Mouse (Mus musculus): Measurements from ENCODE around the gene Cyth3.

GRCm38 (mm10) chr5:143698454-143698853 is 76.2 kb downstream of the Cyth3 start:
- no peak for TF ChIP-seq CTCF (IDR thresholded peaks at IDR 0.05; ENCODE audit: control insufficient read depth, insufficient read depth, insufficient read length)
- no peak for TF ChIP-seq USF1 (IDR thresholded peaks at IDR 0.05; ENCODE audit: low read depth)
